8 mouse cellular contexts compared by ENCODE assay signal in the genomic region with DNA sequence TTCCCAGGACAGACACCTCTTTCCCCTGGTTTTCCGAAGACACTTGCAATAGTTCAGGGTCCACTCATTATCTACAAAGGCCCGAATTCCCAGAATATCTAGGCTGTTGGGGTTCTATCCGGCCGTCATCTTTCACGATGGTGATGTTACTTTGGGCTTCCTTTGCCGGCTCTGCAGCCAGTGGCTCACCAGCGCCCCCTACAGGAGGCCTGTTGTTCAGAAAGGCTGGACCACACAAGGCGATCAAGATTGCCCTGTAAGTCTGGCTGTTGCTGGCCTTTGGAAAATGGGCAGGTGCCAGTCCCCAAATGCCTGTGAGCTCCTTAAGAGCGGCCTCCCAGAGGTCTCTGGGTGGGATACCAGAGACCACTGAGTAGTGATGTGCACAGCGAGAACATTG. TPM values are rescaled to one million over a fixed set of nuclear protein-coding genes. Genes with fewer than 3 reads are reported as not detected.
DNase-seq lines count a peak whose midpoint lies in the region; ATAC-seq and TF ChIP-seq lines count a peak whose summit lies in the region.

No protein-coding gene starts in this region.

- TF ChIP-seq POLR2A in testis, adult 2 months (IDR thresholded peaks at IDR 0.05; ENCODE audit: control insufficient read depth, low read depth, low read length): no peak

- H3K36me3 ChIP-seq in embryonic facial prominence, embryonic 12.5 days: no peaks in the 10 kb centered on the region
- H3K36me3 ChIP-seq in liver, embryonic 11.5 days (ENCODE audit: control insufficient read depth, insufficient read depth, low read length): no peaks in the 10 kb centered on the region
- no peaks in the 10 kb centered on the region for H3K36me3 ChIP-seq in testis, adult 2 months (ENCODE audit: control insufficient read depth, insufficient read depth, low read length)

- H3K4me1 ChIP-seq in embryonic facial prominence, embryonic 12.5 days: 0 out of 2 replicates have a peak, but pooled peaks cover 7% of the 10 kb centered on the region
- 0 out of 2 replicates have a peak, but pooled peaks cover 2% of the 10 kb centered on the region for H3K4me1 ChIP-seq in liver, embryonic 11.5 days (replicated peaks; ENCODE audit: control insufficient read depth, insufficient read depth, low read length)
- H3K4me1 ChIP-seq in testis, adult 2 months (ENCODE audit: control insufficient read depth, insufficient read depth, low read length): peaks cover 4% of the 10 kb centered on the region

- ATAC-seq in embryonic facial prominence, embryonic 12.5 days (ENCODE audit: insufficient number of reproducible peaks, insufficient read depth, low FRiP score, low TSS enrichment): no peak
- ATAC-seq in liver, embryonic 11.5 days (replicated peaks; ENCODE audit: low FRiP score): 0 out of 2 replicates have a peak, but pooled peaks have one; percentile 41

- peak; percentile 62 for DNase-seq in 416B (ENCODE audit: low read depth)
- DNase-seq in adrenal gland, postnatal 36 days: peak; percentile 77 to 87
- peak; percentile 25 to 46 for DNase-seq in heart, adult 9 months (ENCODE audit: low spot score in 2 of 2)
- peak; percentile 58 for DNase-seq in kidney, adult 9 months
- peak; percentile 70 for DNase-seq in liver, embryonic 11.5 days (ENCODE audit: low spot score)
- peak; percentile 88 for DNase-seq in neural tube, embryonic 10.5 days (ENCODE audit: extremely low spot score, low spot score)

- H3K4me2 ChIP-seq in embryonic facial prominence, embryonic 12.5 days (replicated peaks): peak overlapping the region; percentile 45
- peak overlapping the region; percentile 45; the same call in 1 of the 2 replicates for H3K4me2 ChIP-seq in liver, embryonic 11.5 days

- no peaks in the 10 kb centered on the region for H3K9me3 ChIP-seq in embryonic facial prominence, embryonic 12.5 days
- H3K9me3 ChIP-seq in liver, embryonic 11.5 days (ENCODE audit: control insufficient read depth, low read length): no peaks in the 10 kb centered on the region

- H3K27ac ChIP-seq in embryonic facial prominence, embryonic 12.5 days: no peak overlapping the region
- H3K27ac ChIP-seq in liver, embryonic 11.5 days (ENCODE audit: low read depth, low read length): no peak overlapping the region
- no peak overlapping the region for H3K27ac ChIP-seq in testis, adult 2 months (ENCODE audit: control insufficient read depth, insufficient read depth, low read depth, low read length)

- H3K27me3 ChIP-seq in embryonic facial prominence, embryonic 12.5 days: 0 out of 2 replicates have a peak, but pooled peaks cover 3% of the 10 kb centered on the region
- H3K27me3 ChIP-seq in liver, embryonic 11.5 days (replicated peaks; ENCODE audit: control insufficient read depth, insufficient read depth, low read length): peaks cover 8% of the 10 kb centered on the region
- H3K27me3 ChIP-seq in testis, adult 2 months (ENCODE audit: control insufficient read depth, insufficient read depth, low read length): no peaks in the 10 kb centered on the region

- H3K9ac ChIP-seq in embryonic facial prominence, embryonic 12.5 days: no peak overlapping the region
- no peak overlapping the region for H3K9ac ChIP-seq in liver, embryonic 11.5 days (ENCODE audit: low read depth, low read length)

- H3K4me3 ChIP-seq in embryonic facial prominence, embryonic 12.5 days: no peak overlapping the region
- H3K4me3 ChIP-seq in liver, embryonic 11.5 days (ENCODE audit: low read depth, low read length): no peak overlapping the region
- no peak overlapping the region for H3K4me3 ChIP-seq in testis, adult 2 months (ENCODE audit: control insufficient read depth, low read depth, low read length)

- WGBS in embryonic facial prominence, embryonic 12.5 days: 14% methylated on average over 10 of the region's 10 CpGs
- 16% methylated on average over 10 of the region's 10 CpGs for WGBS in liver, embryonic 11.5 days

- peak; percentile 90 for TF ChIP-seq CTCF in testis, adult 2 months (IDR thresholded peaks at IDR 0.05; ENCODE audit: control insufficient read depth, insufficient read depth, insufficient replicate concordance, low read depth, low read length)

RNA-seq across cellular contexts. Expression of gene Nphp4, which starts 41.3 kb away (rescaled TPM):
- 1 to 10 TPM; 2.7 to 5.1 TPM for total RNA-seq in adrenal gland, postnatal 36 days (2021)
- 4.2 TPM in 2 replicates for polyA plus RNA-seq in embryonic facial prominence, embryonic 12.5 days (2016; fragmentation: Nextera tagmentation; extraction: Ambion mirVana)
- polyA plus RNA-seq in liver, embryonic 11.5 days (2014; fragmentation: Nextera tagmentation; extraction: Ambion mirVana): 1.0 and 1.2 TPM in 2 replicates
- polyA plus RNA-seq in testis, adult 2 months (2012; rRNA removed): 15.3 and 17.3 TPM in 2 replicates

RNA-seq across cellular contexts. Expression of gene Kcnab2, which starts 42.4 kb away (rescaled TPM):
- total RNA-seq in adrenal gland, postnatal 36 days (2021): 1 to 10 TPM; 3.9 to 4.7 TPM
- polyA plus RNA-seq in embryonic facial prominence, embryonic 12.5 days (2016; fragmentation: Nextera tagmentation; extraction: Ambion mirVana): 12.4 and 15.6 TPM in 2 replicates
- 9.6 and 9.8 TPM in 2 replicates for polyA plus RNA-seq in liver, embryonic 11.5 days (2014; fragmentation: Nextera tagmentation; extraction: Ambion mirVana)
- 16.7 and 18.3 TPM in 2 replicates for polyA plus RNA-seq in testis, adult 2 months (2012; rRNA removed)

Comparison
In these comparisons a context has a peak if more than half of its experiments do, and no peak if none do; other contexts are left out.
1. DNase-seq: peak in every context shown above with its lines; median percentile 88 in neural tube, embryonic 10.5 days; 82 in adrenal gland, postnatal 36 days; 70 in liver, embryonic 11.5 days; 62 in 416B; 58 in kidney, adult 9 months; 36 in heart, adult 9 months.